Mouse (Mus musculus) forebrain, embryonic 15.5 days (tissue): ENCODE data around the gene 1700040F15Rik. TPM values are rescaled to one million over a fixed set of nuclear protein-coding genes. Genes with fewer than 3 reads are reported as not detected.
"Not testable (repeated sequence)": the region's sequence is repeated elsewhere in the genome, so short reads cannot be mapped to it uniquely, and the experiment has no call there.

Source experiments
- ATAC-seq: fragments of 200-750 bp; cut with Nextera tagmentation; replicated peaks from 2 replicates; pipeline ENCODE4 v1.8.0; 2017; ENCODE audit warnings: mild to moderate bottlenecking, moderate TSS enrichment, moderate library complexity
- H3K27ac ChIP-seq: fragments of 300-500 bp; sonication (generic); replicated peaks from 2 replicates; pipeline ENCODE4 v1.5.1; 2015; ENCODE audit warnings: mild to moderate bottlenecking, inconsistent platforms
- H3K27me3 ChIP-seq: fragments of 300-500 bp; sonication (generic); 2 replicates; pipeline ENCODE4 v1.6.1; 2015; ENCODE audit warnings: inconsistent platforms
- H3K36me3 ChIP-seq: fragments of 300-500 bp; sonication (generic); 2 replicates; pipeline ENCODE4 v1.6.1; 2015; ENCODE audit warnings: mild to moderate bottlenecking, inconsistent platforms
- H3K4me1 ChIP-seq: fragments of 300-500 bp; sonication (generic); 2 replicates; pipeline ENCODE4 v1.6.1; 2015; ENCODE audit warnings: inconsistent platforms
- H3K4me2 ChIP-seq: fragments of 300-500 bp; sonication (generic); replicated peaks from 2 replicates; pipeline ENCODE4 v1.6.1; 2015; ENCODE audit warnings: mild to moderate bottlenecking, inconsistent platforms
- H3K4me3 ChIP-seq: fragments of 300-500 bp; sonication (generic); 2 replicates; pipeline ENCODE4 v1.5.1; 2015; ENCODE audit warnings: mild to moderate bottlenecking, inconsistent platforms
- H3K9ac ChIP-seq: fragments of 300-500 bp; sonication (generic); replicated peaks from 2 replicates; pipeline ENCODE4 v1.6.1; 2015; ENCODE audit warnings: mild to moderate bottlenecking, inconsistent platforms
- H3K9me3 ChIP-seq: fragments of 300-500 bp; sonication (generic); 2 replicates; pipeline ENCODE4 v1.6.1; 2016; ENCODE audit warnings: inconsistent platforms
- WGBS: fragments of 180-500 bp; shearing (Covaris S2); methylation state at CpG from one replicate; pipeline ENCODE4 v1.1.7; 2015; ENCODE audit warnings: mixed read lengths; 5-methylcytosine and 5-hydroxymethylcytosine counted together
- polyA plus RNA-seq: library from polyadenylated mRNA; unstranded; fragments of >200 nt; fragmentation: Nextera tagmentation; extraction: Ambion mirVana; gene quantifications from 2 replicates; pipeline ENCODE4 v1.2.1, GENCODE M21; 2015

Gene 1700040F15Rik
- not detected in 2 replicates for polyA plus RNA-seq

GRCm38 (mm10) chrY:61101947-61102346, at the start of gene 1700040F15Rik:
Gene 1700040F15Rik (plus strand): TSS chrY:61102247.
- H3K27ac ChIP-seq, H3K4me2 ChIP-seq, H3K4me1 ChIP-seq, H3K9me3 ChIP-seq, H3K27me3 ChIP-seq, ATAC-seq, H3K4me3 ChIP-seq, H3K9ac ChIP-seq, H3K36me3 ChIP-seq: not testable (repeated sequence)
- no CpG with 5 or more reads among the region's 8 CpGs for WGBS
